Mouse (Mus musculus) lung, postnatal 0 days (tissue): ENCODE results near the gene Cadm4. TPM values are rescaled to one million over a fixed set of nuclear protein-coding genes. Genes with fewer than 3 reads are reported as not detected.

Source experiments
- ATAC-seq: fragments of 200-750 bp; cut with Nextera tagmentation; 2 replicates; pipeline ENCODE4 v1.8.0; 2017; ENCODE audit warnings: moderate library complexity
- DNase-seq: peaks from one replicate; pipeline ENCODE4 v3.0.0-alpha.2; 2016; ENCODE audit warnings: low spot score
- H3K27ac ChIP-seq: fragments of 300-500 bp; sonication (generic); 2 replicates; pipeline ENCODE4 v1.5.1; 2014; ENCODE audit warnings: antibody characterized with exemption, mild to moderate bottlenecking, low read length, mixed read lengths
- H3K27me3 ChIP-seq: fragments of 300-500 bp; sonication (generic); replicated peaks from 2 replicates; pipeline ENCODE4 v1.6.1; 2014; ENCODE audit warnings: low read length, mixed read lengths; ENCODE audit not compliant: insufficient read depth
- H3K36me3 ChIP-seq: fragments of 300-500 bp; sonication (generic); 2 replicates; pipeline ENCODE4 v1.6.1; 2014; ENCODE audit warnings: low read length, mixed read lengths; ENCODE audit not compliant: insufficient read depth
- H3K4me1 ChIP-seq: fragments of 300-500 bp; sonication (generic); 2 replicates; pipeline ENCODE4 v1.6.1; 2014; ENCODE audit warnings: antibody characterized with exemption, low read depth, low read length, mixed read lengths; ENCODE audit not compliant: insufficient read depth
- H3K4me2 ChIP-seq: fragments of 300-500 bp; sonication (generic); replicated peaks from 2 replicates; pipeline ENCODE4 v1.6.1; 2014; ENCODE audit warnings: low read depth, mild to moderate bottlenecking, low read length, moderate library complexity, mixed read lengths
- H3K4me3 ChIP-seq: fragments of 300-500 bp; sonication (generic); 2 replicates; pipeline ENCODE4 v1.5.1; 2014; ENCODE audit warnings: low read depth, low read length
- H3K9ac ChIP-seq: fragments of 300-500 bp; sonication (generic); replicated peaks from 2 replicates; pipeline ENCODE4 v1.6.1; 2014; ENCODE audit warnings: low read depth, mild to moderate bottlenecking
- H3K9me3 ChIP-seq: fragments of 300-500 bp; sonication (generic); 2 replicates; pipeline ENCODE4 v1.6.1; 2016; ENCODE audit warnings: low read length, mixed read lengths
- CTCF ChIP-seq: IDR thresholded peaks from 2 replicates; pipeline ENCODE4 v1.5.1; 2016; ENCODE audit warnings: antibody characterized with exemption, mild to moderate bottlenecking
- EP300 ChIP-seq: IDR thresholded peaks from 2 replicates; pipeline ENCODE4 v1.6.1; 2016; ENCODE audit warnings: antibody characterized with exemption, mild to moderate bottlenecking, control low read depth
- WGBS: fragments of 180-500 bp; shearing (Covaris S2); extraction: QIAGEN DNeasy Blood & Tissue Kit; methylation state at CpG from one replicate; pipeline ENCODE4 v1.1.7; 2014; 5-methylcytosine and 5-hydroxymethylcytosine counted together
- polyA plus RNA-seq: library from polyadenylated mRNA; unstranded; fragments of >200 nt; fragmentation: Nextera tagmentation; extraction: Ambion mirVana; gene quantifications from 2 replicates; pipeline ENCODE4 v1.2.1, GENCODE M21; 2015

Cadm4 gene
- polyA plus RNA-seq, 1 experiment from 2014 or later, result 1.7 TPM

GRCm38 (mm10) chr7:24472937-24473336 is 8.9 kb upstream of the Cadm4 start:
- DNase-seq (no peak), ATAC-seq (no peak)
- Histone ChIP-seq H3K4me1 (no peaks in the 10 kb centered on the region), H3K9ac (no peak overlapping the region), H3K9me3 (no peaks in the 10 kb centered on the region), H3K4me3 (no peak overlapping the region), H3K27ac (no peak overlapping the region), H3K36me3 (peaks cover 9% of the 10 kb centered on the region; the same call in 1 of the 2 replicates), H3K4me2 (no peak overlapping the region), H3K27me3 (no peaks in the 10 kb centered on the region)
- peak; percentile 79 for TF ChIP-seq CTCF
- no peak for TF ChIP-seq EP300
- WGBS, result 72% methylated on average over 7 of the region's 7 CpGs

DNA sequence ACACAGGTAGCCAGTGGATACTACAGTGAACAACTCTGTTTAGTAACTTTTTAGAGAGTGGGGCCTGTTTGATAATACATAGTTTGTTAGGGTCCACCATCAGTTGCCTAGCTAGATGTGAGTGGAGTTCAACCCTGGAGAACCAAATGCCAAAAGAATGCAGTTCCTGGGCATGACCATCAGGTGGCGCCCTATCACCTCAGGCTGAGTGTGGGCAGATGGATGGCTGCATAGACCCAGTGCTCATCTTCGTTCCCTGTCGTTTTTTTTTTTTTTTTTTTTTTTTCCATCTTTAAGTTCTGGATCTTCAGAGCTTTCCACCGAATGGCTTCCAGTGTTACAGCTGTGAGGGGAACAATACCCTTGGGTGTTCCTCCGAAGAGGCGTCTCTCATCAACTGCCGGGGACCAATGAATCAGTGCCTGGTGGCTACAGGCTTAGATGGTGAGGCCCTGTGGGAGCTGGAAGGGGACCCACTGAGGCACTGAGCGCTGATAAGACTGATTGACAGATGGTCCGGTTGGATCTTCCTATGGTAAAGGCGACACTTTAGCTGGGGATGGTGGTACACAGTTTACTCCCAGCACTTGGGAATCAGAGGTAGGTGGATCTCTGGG is 7.8 kb upstream of the Cadm4 start:
- Histone ChIP-seq H3K27me3 (no peaks in the 10 kb centered on the region), H3K9ac (no peak overlapping the region), H3K4me3 (no peak overlapping the region), H3K4me1 (no peaks in the 10 kb centered on the region), H3K27ac (no peak overlapping the region), H3K9me3 (no peaks in the 10 kb centered on the region), H3K36me3 (peaks cover 9% of the 10 kb centered on the region; the same call in 1 of the 2 replicates), H3K4me2 (no peak overlapping the region)
- TF ChIP-seq CTCF (peak; percentile 95), EP300 (no peak)
- DNase-seq, result peak; percentile 76
- WGBS, result 62% methylated on average over 10 of the region's 10 CpGs
- peak; percentile 42 for ATAC-seq

DNA sequence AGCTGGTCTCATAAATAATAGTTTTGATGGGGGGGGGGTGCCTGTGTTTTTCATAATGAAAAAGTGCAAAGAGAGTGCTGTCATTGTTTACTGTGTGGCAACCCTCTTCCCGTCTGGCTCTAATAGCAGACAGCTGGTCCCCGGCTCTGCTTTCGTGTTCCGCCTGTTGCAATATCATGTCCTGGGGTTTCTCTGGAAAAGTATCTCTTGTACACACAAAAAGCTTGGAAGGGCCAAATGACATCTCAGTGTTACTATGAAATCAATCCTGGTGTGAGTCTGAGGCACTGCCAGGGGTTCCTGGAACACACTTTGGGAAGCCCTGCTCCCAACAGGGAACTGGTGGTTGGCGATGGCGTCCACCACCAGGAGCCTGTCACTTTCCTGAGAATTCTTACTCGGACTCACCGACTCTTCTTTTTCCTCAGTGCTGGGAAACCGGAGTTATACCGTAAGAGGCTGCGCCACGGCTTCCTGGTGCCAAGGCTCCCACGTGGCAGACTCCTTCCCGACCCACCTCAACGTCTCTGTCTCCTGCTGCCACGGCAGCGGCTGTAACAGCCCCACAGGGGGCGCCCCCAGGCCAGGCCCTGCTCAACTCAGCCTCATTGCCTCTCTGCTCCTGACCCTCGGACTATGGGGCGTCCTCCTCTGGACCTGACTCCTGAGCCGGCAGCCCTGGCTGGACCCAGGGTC is 6.9 kb upstream of the Cadm4 start:
- H3K9me3 ChIP-seq, result no peaks in the 10 kb centered on the region
- H3K4me2 ChIP-seq, result no peak overlapping the region
- H3K27me3 ChIP-seq, result no peaks in the 10 kb centered on the region
- no peak overlapping the region for H3K9ac ChIP-seq
- no peaks in the 10 kb centered on the region for H3K4me1 ChIP-seq
- H3K36me3 ChIP-seq, result peaks cover 9% of the 10 kb centered on the region; the same call in 1 of the 2 replicates
- 0 out of 2 replicates have a peak overlapping the region, but pooled peaks have one; percentile 32 for H3K27ac ChIP-seq
- DNase-seq (peak; percentile 76), ATAC-seq (peak; percentile 66)
- 44% methylated on average over 21 of the region's 21 CpGs for WGBS
- no peak overlapping the region for H3K4me3 ChIP-seq
- TF ChIP-seq EP300, result peak; percentile 40; the same call in 1 of the 2 replicates
- peak; percentile 45 for TF ChIP-seq CTCF

- H3K4me1 ChIP-seq, result peaks cover under 1% of the 10 kb centered on the region; the same call in 1 of the 2 replicates
- 81% methylated on average over 8 of the region's 8 CpGs for WGBS
These were observed 5.5 kb upstream of the Cadm4 start for GRCm38 (mm10) chr7:24476338-24476737.

GRCm38 (mm10) chr7:24476856-24477255 is 5.0 kb upstream of the Cadm4 start:
- H3K4me2 ChIP-seq, result no peak overlapping the region
- ATAC-seq (no peak), DNase-seq (no peak)
- H3K4me3 ChIP-seq, result no peak overlapping the region
- WGBS, result 88% methylated on average over 7 of the region's 7 CpGs
- H3K9me3 ChIP-seq, result no peaks in the 10 kb centered on the region
- H3K9ac ChIP-seq, result no peak overlapping the region
- peaks cover 9% of the 10 kb centered on the region; the same call in 1 of the 2 replicates for H3K36me3 ChIP-seq
- TF ChIP-seq EP300 (no peak), CTCF (no peak)
- H3K27me3 ChIP-seq, result peaks cover 12% of the 10 kb centered on the region; the same call in 1 of the 2 replicates
- H3K27ac ChIP-seq, result no peak overlapping the region
- peaks cover 4% of the 10 kb centered on the region; the same call in 1 of the 2 replicates for H3K4me1 ChIP-seq

More at GRCm38 (mm10) chr7:24476338-24476737, 5.5 kb upstream of the Cadm4 start:
- Histone ChIP-seq H3K9me3 (no peaks in the 10 kb centered on the region), H3K27ac (no peak overlapping the region), H3K4me2 (no peak overlapping the region), H3K9ac (no peak overlapping the region), H3K36me3 (peaks cover 9% of the 10 kb centered on the region; the same call in 1 of the 2 replicates), H3K4me3 (no peak overlapping the region), H3K27me3 (peaks cover 8% of the 10 kb centered on the region; the same call in 1 of the 2 replicates)
- TF ChIP-seq CTCF (no peak), EP300 (no peak)
- no peak for DNase-seq
- no peak for ATAC-seq

DNA sequence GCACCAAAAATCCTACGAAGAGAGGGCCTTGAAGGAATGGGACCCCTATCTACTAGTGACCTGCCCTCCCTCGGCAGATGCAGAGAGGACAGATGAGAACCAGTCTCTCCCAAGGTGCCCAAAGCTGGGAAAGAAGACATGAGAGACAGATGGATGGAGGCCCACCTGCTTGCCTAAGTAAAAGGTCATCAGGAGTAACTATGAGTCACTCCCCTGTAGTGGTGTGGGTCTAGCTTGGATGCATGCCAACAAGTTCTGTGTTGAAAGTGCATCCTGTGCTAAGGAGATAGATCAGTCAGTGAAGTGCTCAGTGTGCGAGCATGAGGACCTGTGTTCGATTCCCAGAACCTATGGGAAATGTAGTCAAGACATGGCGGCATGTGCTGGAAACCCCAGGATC is 2.9 kb upstream of the Cadm4 start:
- H3K27me3 ChIP-seq, result peaks cover 12% of the 10 kb centered on the region; the same call in 1 of the 2 replicates
- no peak for TF ChIP-seq EP300
- WGBS, result 72% methylated on average over 5 of the region's 5 CpGs

More for the DNA sequence above, 2.9 kb upstream of the Cadm4 start:
- Histone ChIP-seq H3K4me1 (peaks cover 4% of the 10 kb centered on the region; the same call in 1 of the 2 replicates), H3K36me3 (no peaks in the 10 kb centered on the region), H3K27ac (no peak overlapping the region), H3K4me3 (no peak overlapping the region), H3K9me3 (no peaks in the 10 kb centered on the region), H3K4me2 (no peak overlapping the region), H3K9ac (no peak overlapping the region)
- ATAC-seq (no peak), DNase-seq (no peak)
